Mouse (Mus musculus): ENCODE results near the gene Ubr1.
"Not testable (repeated sequence)": the region's sequence is repeated elsewhere in the genome, so short reads cannot be mapped to it uniquely, and the experiment has no call there.

Gene Ubr1

DNA sequence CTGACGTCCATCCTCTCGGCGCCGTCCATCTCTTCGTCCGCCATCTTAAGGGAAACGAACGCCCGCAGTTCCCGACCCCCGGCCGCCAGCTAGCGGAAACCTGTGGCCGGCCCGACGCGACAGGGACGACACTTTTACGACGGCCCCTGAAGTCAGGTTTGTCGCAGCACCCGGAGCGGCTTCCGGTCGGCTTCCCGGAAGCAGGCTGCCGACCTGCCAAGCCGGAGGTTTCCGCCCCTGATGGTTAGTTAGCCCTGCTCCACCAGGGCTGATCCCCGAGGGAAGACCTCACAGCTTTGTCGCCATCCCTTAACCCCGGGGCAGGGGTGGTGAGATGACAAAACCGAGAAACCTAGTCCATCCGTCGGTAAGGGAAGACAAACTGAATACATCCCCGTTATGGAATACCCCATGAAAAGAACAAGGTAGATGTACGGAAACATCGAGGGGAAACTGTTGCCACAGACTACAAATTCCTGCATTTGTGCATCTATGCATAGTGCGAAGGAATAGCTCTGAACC lies at the start of gene Ubr1:
Ubr1 (minus strand) TSS at position 157 of the 522 bp plus-strand sequence.
- DNase-seq (ENCODE audit: low read depth, low spot score) = peak; percentile 78

DNA sequence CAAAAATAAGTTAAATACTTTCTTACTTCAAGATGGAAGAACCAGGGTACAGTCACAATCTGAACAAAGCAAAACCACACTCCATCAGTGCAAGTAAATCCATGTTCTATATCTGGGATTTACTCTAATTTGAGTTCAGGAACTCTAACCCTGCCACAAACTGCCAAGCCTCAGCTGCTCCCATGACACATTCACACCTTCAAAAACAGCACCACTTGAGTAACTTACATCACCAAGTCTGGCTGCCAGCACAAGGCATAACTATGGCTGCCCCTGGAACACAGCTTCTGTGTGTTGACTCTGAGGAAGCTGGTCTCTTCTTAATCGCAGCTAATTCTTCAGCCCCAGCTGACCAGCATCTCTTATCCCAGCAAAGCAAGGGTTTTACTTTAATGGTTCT lies 46.6 kb upstream of the Ubr1 start:
- no peak for DNase-seq (ENCODE audit: low read depth, low spot score)

DNA sequence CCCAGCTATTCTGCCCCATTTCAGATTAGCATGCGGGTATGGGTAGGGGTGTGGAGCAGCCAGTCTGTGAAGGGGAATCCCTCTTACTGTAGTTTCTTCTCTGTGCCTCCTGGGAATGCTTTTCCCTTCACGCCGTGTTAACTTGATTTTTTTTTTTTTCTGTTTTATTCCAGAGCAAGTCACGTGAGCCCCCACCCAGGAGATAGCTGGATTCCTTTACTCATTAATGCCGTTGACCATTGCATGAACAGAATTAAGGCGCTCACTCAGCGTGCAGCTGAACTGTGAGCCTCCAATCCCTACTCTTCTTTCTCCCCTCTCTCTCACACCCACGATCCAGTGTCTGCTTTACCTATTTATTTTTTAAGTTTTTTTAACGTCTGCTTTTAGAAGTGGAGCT lies 45.7 kb upstream of the Ubr1 start:
- DNase-seq (ENCODE audit: low read depth, low spot score) = no peak

DNA sequence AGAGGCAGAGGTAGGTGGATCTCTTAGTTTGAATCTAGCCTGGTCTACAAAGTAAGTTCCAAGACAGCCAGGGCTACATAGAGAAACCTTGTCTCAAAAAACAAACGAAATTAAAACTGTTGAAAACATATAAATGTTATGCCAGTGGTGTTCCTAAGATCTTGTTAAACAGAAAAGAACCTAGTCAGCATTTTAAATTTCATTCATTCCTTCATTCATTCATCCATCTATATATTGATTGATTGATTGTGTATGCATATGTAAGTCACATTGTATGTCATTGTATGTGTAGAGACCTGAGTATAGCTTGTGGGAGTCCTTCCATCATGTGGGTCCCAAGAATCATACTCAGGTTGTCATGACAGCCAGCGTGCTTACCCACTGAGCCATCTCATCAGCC lies 45.0 kb upstream of the Ubr1 start:
- no peak for DNase-seq (ENCODE audit: low read depth, low spot score)

DNA sequence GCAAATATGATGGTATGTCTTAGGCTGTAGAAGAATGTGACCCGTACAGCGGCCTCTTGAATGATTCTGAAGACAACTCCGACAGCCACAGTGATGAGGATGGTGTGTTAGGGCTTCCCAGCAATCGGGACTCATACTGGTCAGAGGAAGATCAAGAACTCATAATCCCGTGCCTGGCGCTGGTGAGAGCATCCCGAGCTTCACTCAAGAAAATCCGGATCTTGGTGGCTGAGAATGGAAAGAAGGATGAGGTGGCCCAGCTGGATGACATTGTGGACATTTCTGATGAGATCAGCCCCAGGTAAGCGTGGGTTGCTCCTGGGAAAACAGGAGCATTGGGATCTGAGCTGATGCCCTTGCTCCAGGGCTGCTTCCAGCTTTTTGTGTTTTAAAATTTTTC lies 42.2 kb upstream of the Ubr1 start:
- DNase-seq (ENCODE audit: low read depth, low spot score) = no peak

DNA sequence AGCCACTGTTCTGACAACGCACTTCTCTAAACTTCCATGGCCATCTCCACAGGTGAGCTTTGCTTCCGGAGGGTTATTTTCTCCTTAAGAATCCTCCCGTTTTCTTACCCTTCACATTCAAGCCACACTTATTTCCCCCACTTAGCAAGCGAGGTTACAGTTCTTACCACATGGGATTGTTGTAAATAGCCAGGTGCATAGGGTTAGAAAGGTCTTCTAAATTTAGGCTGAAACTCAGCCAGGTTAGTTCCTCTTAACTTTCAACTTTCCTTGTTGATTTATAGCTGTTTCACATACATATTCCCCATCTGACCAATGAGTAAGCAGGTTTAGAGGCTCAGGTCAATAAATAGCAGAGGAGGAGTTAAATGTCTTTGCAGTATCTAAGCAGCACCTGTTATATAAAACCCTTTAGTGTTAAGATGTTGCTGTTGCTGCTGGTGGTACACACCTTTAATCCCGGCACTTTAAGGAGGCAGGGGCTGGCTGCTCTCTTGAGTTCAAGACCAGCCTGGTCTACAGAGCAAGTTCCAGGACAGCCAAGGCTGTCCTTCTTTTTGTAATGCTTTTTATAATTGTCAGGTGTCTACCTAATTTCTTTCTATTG lies 38.7 kb upstream of the Ubr1 start:
- no peak for DNase-seq (ENCODE audit: low read depth, low spot score)

DNA sequence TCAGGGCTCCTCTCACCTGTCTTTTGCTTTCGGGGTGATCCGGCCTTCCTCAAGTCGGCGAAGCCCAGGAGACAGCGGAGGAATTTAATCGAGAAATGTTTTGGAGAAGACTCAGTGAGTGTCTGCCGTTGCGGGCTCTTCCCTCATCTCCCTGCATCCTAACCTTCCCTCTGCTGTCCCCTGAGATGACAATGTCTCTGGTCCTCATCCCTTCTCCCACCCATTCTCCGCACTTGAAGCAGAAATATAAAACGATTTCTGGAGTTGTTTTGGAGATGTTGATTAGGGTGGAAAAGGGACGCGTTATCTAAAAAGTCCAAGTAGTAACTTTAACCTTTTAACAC lies 38.1 kb upstream of the Ubr1 start:
- no peak for DNase-seq (ENCODE audit: low read depth, low spot score)

DNA sequence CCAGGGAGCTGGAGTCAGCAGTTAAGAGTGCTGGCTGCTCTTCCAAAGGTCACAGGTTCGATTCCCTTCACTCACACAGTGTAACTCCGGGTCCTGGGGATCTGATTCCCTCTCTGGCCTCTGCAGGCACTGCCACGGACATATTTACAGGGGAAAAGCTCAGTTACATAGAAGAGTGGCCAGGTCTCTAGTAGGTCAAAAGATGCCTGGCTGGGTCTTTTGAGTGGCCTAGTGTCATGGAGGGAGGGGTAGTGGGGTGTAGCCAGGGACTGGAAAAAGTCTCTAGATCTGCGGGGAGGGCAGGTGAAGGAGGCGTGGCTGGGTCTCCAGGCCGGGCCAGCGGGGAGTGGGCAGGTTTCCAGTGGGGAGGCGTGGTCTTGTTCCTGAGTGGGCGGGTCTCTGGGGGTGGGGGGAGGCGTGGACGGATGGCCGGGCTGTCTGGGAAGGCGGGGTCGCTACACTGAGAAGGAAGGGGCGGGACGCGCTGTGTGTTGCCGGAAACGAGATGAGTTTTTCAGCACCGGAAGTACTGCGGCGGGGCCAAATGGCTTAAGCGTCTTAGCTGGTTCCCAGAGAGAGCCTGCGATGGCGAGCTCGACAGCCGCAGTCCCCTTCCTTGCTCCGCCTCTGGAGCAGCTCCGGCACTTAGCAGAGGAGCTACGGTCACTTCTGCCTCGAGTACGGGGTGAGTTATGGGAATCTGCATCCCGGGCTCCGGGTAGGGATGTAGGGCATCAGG lies 37.6 kb upstream of the Ubr1 start, which contains the start of gene Ccndbp1:
Ccndbp1 (plus strand) TSS at position 479 of the 739 bp plus-strand sequence.
- peak; percentile 92 for DNase-seq (ENCODE audit: low read depth, low spot score)

DNA sequence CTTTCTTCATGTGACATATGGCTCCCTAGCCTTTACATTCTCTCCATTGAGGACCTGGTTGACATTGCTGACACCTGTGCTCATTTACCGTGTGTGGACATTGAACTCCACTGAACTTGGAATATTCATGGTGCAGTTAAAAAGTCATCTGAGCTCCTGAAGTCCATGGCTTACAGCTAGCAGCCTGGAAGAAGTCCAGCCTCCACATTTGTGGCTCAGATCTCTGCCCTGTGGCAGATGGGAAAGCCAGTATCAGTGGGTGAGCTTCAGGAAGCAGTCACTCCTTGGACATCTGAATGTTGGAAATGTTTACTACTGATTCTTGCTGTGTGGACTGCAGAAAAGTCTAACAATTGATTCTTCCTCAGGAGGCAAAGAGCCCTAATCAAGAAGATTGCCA lies 36.5 kb upstream of the Ubr1 start:
- no peak for DNase-seq (ENCODE audit: low read depth, low spot score)

DNA sequence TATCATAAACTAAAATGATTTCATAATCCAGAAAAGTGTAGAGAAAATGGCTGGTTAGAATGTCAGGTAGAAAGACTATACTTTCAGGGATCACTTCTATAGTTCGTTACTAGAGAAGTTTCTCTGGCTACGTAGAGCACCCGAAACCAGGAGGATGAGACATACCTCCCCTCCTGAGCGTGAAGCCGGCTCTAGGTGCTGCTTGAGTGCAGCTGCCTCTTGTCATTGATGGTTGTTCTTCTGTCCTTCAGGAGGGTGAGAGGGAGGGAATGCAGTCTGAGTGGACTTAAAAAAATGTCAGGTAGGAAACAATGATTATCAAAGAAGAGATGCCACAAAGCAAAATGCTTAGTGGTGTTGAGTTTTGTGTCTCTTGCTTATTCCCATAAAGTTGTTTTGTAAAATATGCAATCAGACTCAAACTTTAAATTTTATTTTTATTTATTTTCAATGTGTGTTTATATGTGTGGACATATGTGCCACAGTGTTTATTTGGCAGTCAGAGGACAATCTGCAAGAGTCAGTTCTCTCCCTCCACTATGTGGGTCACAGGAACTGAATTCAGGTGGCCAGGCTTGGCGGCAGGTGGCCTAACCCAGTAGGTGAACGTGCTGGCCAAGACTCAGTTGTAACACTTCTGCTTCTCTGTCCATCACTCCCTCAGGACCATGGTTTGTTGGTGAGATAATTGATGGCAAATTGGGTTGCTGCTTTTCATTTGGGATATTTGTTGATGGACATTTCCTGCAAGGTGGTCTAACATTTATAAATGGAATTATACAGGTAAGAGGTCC lies 33.7 kb upstream of the Ubr1 start:
- no peak for DNase-seq (ENCODE audit: low read depth, low spot score)

DNA sequence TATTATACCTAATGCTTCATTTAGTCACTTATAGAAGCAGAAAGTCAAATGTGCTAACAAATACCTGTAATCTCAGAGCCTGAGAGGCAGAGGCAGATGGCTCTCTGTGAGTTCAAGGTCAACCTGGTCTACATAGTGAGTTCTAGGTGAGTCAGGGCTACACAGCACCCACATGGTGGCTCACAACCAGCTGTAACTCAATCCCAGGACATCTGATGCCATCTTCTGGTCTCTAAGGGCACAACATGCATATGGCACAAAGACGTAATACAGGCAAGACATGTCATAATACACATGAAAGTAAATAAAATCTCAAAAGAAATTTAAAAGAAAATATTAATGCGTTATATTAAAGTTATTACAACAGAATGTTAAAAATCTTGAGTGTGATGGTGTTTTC lies 33.1 kb upstream of the Ubr1 start:
- no peak for DNase-seq (ENCODE audit: low read depth, low spot score)

DNA sequence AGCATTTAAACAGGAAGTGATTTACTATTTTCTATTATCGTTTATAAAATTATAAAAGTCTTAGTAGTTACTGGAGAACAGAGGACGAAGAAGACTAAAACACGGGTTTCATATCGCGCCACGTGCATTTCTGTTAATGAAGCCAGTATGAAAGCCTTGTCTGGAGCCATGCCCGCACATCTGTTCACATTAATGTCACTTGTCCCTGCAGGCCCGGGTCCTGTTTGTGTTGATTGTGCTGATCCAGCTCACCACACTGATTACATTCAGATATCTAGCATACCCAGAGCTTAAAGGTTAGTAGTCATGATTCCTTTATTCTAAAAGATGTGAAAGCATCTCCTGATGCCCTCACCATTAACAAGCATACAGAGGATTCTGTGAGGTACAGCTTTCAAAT lies 28.3 kb upstream of the Ubr1 start:
- no peak for DNase-seq (ENCODE audit: low read depth, low spot score)

DNA sequence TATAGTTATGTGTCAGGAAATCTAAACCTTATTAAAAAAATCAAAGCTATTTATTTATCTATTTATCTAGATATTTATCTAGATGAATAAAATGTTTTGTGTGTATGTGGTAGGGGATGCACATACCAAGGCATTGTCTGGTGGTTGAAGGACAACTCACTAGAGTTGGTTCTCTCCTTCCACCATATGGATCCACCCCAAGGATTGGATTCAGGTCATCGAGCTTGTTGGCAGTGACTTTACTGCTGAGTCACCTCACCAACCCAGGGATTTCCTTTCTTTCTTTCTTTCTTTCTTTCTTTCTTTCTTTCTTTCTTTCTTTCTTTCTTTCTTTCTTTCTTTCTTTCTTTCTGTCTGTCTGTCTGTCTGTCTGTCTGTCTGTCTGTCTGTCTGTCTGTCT lies 26.1 kb upstream of the Ubr1 start:
- DNase-seq (ENCODE audit: low read depth, low spot score) = not testable (repeated sequence)

DNA sequence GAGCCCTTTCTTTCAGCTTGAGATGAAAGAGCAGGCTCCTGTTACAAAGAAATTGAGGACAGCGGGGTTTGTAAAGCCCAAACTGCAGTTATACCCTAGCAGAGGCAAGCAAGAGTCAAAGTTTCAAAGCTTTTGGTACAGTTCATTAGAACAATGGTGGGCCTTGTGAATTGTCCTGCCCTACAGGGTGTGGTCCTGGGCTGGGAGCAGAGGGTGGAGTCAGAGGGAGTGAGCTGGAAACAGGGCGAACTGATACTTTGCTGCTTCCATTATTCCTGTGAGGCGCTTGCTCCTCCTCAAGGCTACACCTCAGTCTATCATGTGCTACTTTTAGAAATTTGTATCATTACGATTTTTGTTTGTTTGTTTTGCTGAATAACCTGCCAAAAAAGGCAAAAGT lies 20.7 kb upstream of the Ubr1 start:
- no peak for DNase-seq (ENCODE audit: low read depth, low spot score)

DNA sequence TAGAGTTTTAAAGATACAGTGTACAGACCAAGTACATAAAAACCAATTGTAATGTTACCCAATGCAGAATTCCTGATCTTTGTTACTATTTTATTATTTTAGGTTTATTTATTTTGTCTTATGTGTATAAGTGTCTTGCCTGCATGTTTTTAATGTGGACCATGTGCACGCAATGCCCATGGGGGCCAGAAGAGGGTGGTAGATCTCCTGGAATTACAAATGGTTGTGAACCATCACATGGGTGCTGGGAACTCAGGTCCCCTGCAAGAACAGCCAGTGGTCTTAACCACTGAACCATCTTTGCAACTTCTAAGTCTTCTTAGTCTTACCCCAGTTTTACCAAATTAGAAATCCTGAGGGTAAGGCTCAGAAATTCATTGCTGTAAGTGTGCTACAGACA lies 14.7 kb upstream of the Ubr1 start:
- DNase-seq (ENCODE audit: low read depth, low spot score) = no peak

DNA sequence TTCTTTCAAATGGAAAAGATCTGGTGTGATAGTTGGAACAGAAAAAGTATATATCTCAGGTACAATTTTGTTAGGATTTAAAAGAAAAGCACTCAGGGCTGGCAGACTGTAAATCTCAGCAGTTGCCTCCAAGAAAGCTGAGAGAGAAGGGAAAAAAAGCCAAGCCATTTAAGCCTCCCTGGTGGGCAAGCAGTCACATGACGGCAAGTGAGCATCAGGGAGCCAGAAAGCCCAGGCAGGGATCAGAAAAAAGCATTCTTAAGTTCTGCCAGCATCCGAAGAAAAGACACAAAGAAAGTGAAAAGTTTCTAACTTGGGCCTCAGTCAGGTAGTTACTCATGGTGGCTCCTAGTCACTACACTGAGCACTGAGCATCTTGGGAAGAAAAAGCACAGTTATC lies 13.1 kb upstream of the Ubr1 start:
- DNase-seq (ENCODE audit: low read depth, low spot score) = no peak

DNA sequence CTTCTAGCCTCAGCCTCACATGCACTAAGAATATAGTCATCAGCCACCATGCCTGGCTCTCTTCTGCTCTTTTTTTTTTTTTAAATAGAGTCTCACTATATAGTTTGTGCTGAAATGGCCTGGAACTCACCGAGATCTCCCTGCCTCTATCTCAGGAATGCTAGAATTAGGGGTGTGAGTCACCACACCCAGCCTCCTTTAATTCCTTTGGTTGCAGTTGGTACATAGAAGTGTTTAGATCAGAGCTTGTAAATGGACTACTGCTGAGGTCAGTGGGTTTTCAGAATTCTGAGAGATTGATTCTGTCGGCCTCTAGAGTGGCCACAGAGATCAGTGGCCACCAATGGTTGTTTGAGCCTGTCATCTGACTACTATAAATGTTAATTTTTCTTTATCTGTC lies 10.3 kb upstream of the Ubr1 start:
- DNase-seq (ENCODE audit: low read depth, low spot score) = no peak

DNA sequence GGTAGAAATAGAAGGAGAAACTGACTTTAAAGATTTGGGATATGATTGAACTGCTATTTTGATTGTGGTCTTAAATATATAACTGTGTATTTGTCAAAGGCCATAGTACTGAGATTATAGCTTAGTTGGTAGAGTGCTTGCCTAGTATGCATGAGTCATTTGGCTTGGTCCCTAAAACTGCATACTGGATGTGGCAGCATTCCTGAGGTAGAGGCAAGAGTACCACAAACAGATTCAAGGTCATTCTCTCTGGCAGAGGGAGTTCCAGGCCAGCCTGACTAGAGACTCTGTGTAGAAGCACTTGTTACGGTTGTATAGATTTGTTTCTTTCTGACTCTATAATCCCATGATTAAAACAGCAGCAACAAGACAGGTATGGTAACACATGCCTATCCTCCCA lies 9.3 kb upstream of the Ubr1 start:
- no peak for DNase-seq (ENCODE audit: low read depth, low spot score)

DNA sequence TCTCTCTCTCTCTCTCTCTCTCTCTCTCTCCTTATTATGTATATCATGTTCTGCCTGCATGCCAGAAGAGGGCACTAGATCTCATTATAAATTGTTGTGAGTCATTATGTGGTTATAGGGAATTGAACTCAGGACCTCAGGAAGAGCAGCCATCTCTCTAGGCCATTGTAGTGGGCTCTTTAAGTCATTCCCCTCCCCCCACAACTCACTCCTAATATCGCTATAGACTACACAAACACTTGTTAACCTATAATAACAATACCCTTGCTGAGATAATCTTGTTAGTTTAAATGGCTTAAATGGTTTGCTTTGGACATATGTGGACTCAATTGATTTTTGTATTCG lies 8.2 kb upstream of the Ubr1 start:
- DNase-seq (ENCODE audit: low read depth, low spot score) = no peak

DNA sequence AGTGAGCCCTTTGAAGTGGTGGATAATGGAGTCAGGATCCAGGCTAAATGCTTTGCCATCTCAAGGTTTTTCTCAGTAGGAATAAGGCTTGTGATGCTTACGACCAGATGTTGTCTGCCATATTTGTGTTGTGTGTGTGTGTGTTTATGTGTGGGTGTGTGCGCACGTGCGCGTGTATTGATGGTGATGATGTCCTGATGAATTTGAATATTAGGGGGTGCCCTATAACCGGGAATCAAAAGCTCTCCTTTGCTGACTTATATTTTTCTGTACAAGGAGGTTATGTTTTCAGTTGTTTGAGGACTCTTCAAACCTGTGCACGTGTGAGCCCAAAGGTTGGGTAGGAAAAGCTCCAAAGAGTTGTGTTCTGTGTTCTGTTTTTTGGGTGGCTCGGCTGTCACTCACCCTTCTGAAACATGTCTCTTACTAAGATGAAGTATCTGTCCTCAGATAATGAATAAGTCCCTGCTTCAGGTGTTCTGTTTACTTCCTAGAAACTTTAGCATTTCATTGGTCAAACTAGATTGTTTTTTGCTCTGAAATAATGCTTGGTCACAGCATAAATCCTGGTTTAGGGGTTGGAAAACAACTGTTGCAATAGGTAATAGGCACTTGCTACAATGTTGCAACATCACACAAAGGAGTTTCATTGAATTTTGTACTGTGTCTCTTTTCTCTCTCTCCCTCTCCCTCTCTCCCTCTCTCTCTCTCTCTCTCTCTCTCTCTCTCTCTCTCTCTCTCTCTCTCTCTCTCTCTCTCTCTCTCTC lies 7.6 kb upstream of the Ubr1 start:
- DNase-seq (ENCODE audit: low read depth, low spot score) = no peak

DNA sequence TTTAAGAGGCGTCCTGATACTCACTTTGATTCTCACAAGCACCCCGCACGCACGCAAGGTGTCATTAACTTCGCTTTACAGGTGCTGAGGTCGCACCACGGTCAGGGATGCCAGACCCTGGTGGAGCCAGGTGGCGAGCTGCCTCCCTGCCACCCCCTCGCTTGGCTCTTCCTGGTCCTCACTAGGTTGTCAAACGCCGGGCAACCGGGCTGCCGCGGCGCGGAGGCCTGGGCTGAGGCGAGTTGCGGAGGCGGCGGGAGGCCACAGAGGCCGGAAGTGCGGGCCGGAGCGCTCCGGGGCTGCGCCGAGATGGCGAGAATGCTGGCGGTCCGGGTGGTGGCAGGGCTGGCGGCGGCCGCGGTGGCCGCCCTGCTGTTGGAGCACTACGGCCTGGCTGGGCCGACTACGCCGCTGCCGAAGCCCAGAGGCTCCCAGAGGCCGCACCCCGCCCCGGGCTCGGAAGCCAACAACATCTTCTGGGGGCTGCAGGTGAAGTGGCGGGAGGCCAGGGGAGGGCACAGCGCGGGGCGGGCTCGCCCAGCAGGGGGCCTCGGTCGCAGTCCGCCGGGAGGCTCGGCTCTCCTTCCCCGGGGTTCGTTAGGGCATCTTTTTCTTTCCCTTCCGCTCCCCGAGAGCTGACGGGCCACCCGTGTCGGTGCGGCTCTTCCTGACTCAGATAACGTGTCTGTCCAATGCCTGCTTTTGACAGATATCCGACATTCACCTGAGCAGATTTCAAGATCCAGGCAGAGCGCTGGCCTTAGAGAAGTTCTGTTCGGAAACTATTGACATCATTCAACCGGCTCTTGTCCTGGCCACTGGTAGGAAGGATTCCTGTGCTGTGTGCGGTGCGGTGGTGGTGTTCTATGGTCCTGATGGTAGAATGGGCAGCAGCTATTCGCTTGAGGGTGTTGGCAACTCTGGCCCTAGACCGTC lies 6.7 kb upstream of the Ubr1 start, which contains the start of gene Tmem62:
Tmem62 (plus strand) TSS at position 28 of the 936 bp plus-strand sequence.
- peak; percentile 43 for DNase-seq (ENCODE audit: low read depth, low spot score)
